Mouse (Mus musculus): ENCODE data around the gene Fli1.

DNA sequence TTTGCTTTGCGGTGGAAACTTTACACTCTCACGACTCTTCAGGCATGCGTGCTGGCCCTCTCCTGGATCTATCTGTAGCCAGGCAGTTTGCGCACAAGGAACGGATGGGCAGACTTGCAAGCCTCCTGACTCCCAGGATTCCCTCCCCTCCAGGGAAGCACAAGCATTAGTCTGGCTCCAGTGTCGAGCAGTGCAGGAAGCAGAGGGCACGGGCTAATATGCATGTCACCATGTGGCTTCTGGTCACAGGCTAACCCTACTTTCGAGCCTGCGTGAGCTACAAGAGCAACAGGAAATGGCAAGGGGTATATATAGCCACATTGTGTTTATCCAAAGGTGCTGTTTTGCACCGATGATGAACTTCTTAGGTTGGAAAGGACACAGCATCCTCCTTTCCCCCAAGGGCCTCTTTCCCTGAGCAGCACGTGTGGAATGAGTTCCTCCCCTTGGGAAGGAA is 38.6 kb downstream of the Fli1 start:
- TF ChIP-seq CTCF (IDR thresholded peaks at IDR 0.05; ENCODE audit: low read depth) (no peak), EP300 (IDR thresholded peaks at IDR 0.05; ENCODE audit: low read depth) (peak; percentile 72)
